Mouse (Mus musculus): ENCODE data around the gene Muc1. TPM values are rescaled to one million over a fixed set of nuclear protein-coding genes. Genes with fewer than 3 reads are reported as not detected.

Muc1 gene
- polyA plus RNA-seq, 1 experiment = 38.3 TPM

- no peak overlapping the region for H3K27ac ChIP-seq (ENCODE audit: control insufficient read depth, insufficient read depth, low read depth, low read length)
- no peaks in the 10 kb centered on the region for H3K36me3 ChIP-seq (ENCODE audit: control insufficient read depth, insufficient read depth, low read length)
- peaks cover 21% of the 10 kb centered on the region for H3K4me1 ChIP-seq (ENCODE audit: control insufficient read depth, insufficient read depth, low read length)
- peak overlapping the region; percentile 77 for H3K4me3 ChIP-seq (ENCODE audit: control insufficient read depth, low read depth, low read length)
- no peaks in the 10 kb centered on the region; the same call in 1 of the 2 replicates for H3K27me3 ChIP-seq (ENCODE audit: control insufficient read depth, insufficient read depth, low read length)
- TF ChIP-seq POLR2A (IDR thresholded peaks at IDR 0.05; ENCODE audit: control insufficient read depth, low read depth, low read length) = no peak
- no peak for TF ChIP-seq CTCF (IDR thresholded peaks at IDR 0.05; ENCODE audit: control insufficient read depth, insufficient read depth, insufficient replicate concordance, low read depth, low read length)
These were observed 16.3 kb downstream of the Muc1 start for GRCm38 (mm10) chr3:89244982-89245687.

DNA sequence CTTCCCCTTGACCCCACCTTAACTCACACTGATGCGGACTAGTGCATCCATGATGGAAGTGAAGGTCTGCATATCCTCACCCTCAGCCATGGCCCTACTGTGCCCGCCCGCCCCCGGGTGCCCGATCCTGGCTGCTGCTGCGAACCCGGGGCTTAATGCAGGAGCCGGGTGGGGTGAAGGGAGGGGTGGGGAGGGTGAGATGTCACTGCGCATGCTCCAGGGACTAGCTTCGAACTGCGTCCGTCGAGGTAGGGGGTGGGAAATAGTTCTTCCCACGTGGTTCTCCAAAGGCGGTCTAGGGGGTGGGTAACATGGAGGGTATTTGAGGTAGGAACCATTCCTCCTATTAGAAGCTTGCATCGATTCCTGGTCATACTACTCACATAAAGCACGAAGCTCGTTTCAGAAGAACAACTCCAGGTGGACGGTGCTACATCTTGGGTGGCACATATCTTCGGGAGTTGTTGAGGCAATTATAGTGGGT lies 16.9 kb downstream of the Muc1 start, which contains the start of gene Krtcap2:
Gene Krtcap2, plus strand, starts transcription at position 279 of the 484 bp plus-strand sequence.
- no peaks in the 10 kb centered on the region for H3K36me3 ChIP-seq (ENCODE audit: control insufficient read depth, insufficient read depth, low read length)
- TF ChIP-seq POLR2A (IDR thresholded peaks at IDR 0.05; ENCODE audit: control insufficient read depth, low read depth, low read length) (no peak), CTCF (IDR thresholded peaks at IDR 0.05; ENCODE audit: control insufficient read depth, insufficient read depth, insufficient replicate concordance, low read depth, low read length) (no peak)
- H3K4me1 ChIP-seq (ENCODE audit: control insufficient read depth, insufficient read depth, low read length) = peaks cover 21% of the 10 kb centered on the region
- H3K27ac ChIP-seq (ENCODE audit: control insufficient read depth, insufficient read depth, low read depth, low read length) = peak within 1 kb of the TSS; percentile 21; the same call in 1 of the 2 replicates
- H3K4me3 ChIP-seq (ENCODE audit: control insufficient read depth, low read depth, low read length) = peak within 1 kb of the TSS; percentile 88
- no peaks in the 10 kb centered on the region; the same call in 1 of the 2 replicates for H3K27me3 ChIP-seq (ENCODE audit: control insufficient read depth, insufficient read depth, low read length)

DNA sequence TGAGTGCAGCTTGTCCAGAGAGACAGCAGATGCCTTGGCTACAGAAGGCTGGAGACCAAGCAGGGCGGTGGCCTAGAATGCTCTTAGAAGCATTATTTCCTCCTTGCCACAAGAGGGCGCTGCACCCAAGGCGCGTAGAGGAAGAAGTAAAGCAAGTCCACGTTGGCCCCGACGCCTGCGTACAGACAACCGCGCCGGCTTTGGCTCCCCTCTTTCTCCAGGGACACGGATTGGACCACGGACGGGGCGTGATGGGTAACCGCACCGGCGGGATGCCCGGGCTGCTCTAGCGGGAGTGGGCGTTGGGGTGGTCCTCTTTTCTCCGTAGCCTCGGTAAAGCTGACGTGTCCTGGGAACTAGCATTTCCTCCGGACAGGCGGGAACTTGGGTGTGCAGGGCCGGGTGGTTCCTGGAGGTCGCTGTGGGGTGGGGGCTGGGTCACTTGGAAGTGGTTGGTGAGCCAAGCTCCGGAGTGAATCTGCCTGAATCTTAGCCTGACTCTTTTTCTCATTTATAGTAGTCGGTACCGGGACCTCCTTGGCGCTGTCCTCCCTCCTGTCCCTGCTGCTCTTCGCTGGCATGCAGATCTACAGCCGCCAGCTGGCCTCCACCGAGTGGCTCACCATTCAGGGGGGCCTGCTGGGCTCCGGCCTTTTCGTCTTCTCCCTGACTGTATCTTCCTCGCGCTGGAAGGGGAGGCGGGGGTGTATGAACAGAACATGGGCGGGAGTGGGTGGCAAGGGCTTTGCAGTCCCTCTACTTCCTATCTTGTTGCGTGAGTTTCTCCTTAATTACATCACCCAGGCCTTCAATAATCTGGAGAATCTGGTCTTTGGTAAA lies 17.6 kb downstream of the Muc1 start, which contains the start of gene Trim46:
Gene Trim46, minus strand, starts transcription at position 49 of the 840 bp plus-strand sequence.
- Histone ChIP-seq H3K27ac (ENCODE audit: control insufficient read depth, insufficient read depth, low read depth, low read length) (peak within 1 kb of the TSS; percentile 21; the same call in 1 of the 2 replicates), H3K4me1 (ENCODE audit: control insufficient read depth, insufficient read depth, low read length) (peaks cover 23% of the 10 kb centered on the region), H3K36me3 (ENCODE audit: control insufficient read depth, insufficient read depth, low read length) (no peaks in the 10 kb centered on the region), H3K4me3 (ENCODE audit: control insufficient read depth, low read depth, low read length) (peak within 1 kb of the TSS; percentile 88), H3K27me3 (ENCODE audit: control insufficient read depth, insufficient read depth, low read length) (no peaks in the 10 kb centered on the region; the same call in 1 of the 2 replicates)
- TF ChIP-seq POLR2A (IDR thresholded peaks at IDR 0.05; ENCODE audit: control insufficient read depth, low read depth, low read length) (peak; percentile 60; the same call in 1 of the 2 replicates), CTCF (IDR thresholded peaks at IDR 0.05; ENCODE audit: control insufficient read depth, insufficient read depth, insufficient replicate concordance, low read depth, low read length) (peak; percentile 99)

DNA sequence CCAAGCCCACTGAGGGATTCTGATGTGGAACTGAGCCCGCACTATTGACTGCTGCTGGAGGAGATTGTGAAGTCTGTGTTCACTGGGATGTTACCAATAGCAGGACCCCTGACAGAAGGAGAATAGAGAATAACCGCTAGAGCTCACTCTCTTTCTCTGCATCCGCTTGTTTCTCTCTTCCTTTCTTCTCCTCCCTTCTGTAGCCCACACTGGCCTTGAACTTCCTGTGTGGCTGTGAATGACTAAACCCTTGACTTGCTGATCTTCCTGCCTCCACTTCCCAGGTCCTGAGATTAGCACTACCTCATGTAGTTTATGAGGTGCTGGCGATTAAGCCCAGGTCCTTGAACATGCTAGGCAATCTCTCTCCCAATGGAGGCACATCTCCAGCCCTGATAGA lies 18.6 kb downstream of the Muc1 start:
- Histone ChIP-seq H3K27ac (ENCODE audit: control insufficient read depth, insufficient read depth, low read depth, low read length) (no peak overlapping the region), H3K4me1 (ENCODE audit: control insufficient read depth, insufficient read depth, low read length) (peaks cover 24% of the 10 kb centered on the region), H3K4me3 (ENCODE audit: control insufficient read depth, low read depth, low read length) (no peak overlapping the region), H3K36me3 (ENCODE audit: control insufficient read depth, insufficient read depth, low read length) (no peaks in the 10 kb centered on the region), H3K27me3 (ENCODE audit: control insufficient read depth, insufficient read depth, low read length) (no peaks in the 10 kb centered on the region; the same call in 1 of the 2 replicates)
- no peak for TF ChIP-seq CTCF (IDR thresholded peaks at IDR 0.05; ENCODE audit: control insufficient read depth, insufficient read depth, insufficient replicate concordance, low read depth, low read length)
- no peak for TF ChIP-seq POLR2A (IDR thresholded peaks at IDR 0.05; ENCODE audit: control insufficient read depth, low read depth, low read length)

DNA sequence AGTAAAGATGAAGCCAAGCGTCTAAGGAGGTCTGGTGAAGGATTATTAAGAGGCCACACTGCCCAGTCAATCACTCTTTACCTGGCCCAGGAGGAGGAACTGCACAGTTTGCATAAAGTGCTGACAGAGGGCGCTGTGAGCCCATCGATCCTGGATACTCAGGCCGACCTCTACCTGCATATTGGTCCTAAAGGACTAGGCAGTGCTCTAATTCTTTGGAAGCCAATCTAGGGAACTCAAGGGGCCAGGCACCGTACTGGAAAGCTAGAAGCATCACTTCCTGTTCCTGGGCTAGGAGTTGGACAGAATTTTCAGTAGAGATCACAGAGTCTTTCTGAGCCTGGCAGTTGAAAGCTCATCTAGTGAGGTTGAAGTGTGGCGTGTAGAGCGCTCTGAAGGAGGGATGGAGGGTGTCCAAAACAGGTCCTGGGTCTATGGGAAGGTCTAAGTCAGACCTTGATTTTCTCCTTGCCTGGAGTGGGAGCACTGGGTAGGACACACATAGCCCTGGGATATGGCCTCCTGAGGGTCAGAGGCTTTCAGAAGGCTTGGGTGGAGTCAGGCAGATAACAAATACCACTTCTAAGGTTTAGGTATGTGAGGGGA lies 21.7 kb downstream of the Muc1 start:
- Histone ChIP-seq H3K27me3 (ENCODE audit: control insufficient read depth, insufficient read depth, low read length) (no peaks in the 10 kb centered on the region), H3K36me3 (ENCODE audit: control insufficient read depth, insufficient read depth, low read length) (no peaks in the 10 kb centered on the region), H3K4me1 (ENCODE audit: control insufficient read depth, insufficient read depth, low read length) (peaks cover 7% of the 10 kb centered on the region), H3K4me3 (ENCODE audit: control insufficient read depth, low read depth, low read length) (no peak overlapping the region), H3K27ac (ENCODE audit: control insufficient read depth, insufficient read depth, low read depth, low read length) (no peak overlapping the region)
- TF ChIP-seq CTCF (IDR thresholded peaks at IDR 0.05; ENCODE audit: control insufficient read depth, insufficient read depth, insufficient replicate concordance, low read depth, low read length) = peak; percentile 58; the same call in 1 of the 2 replicates
- no peak for TF ChIP-seq POLR2A (IDR thresholded peaks at IDR 0.05; ENCODE audit: control insufficient read depth, low read depth, low read length)

GRCm38 (mm10) chr3:89251365-89251895 lies 22.6 kb downstream of the Muc1 start:
- Histone ChIP-seq H3K36me3 (ENCODE audit: control insufficient read depth, insufficient read depth, low read length) (no peaks in the 10 kb centered on the region), H3K27ac (ENCODE audit: control insufficient read depth, insufficient read depth, low read depth, low read length) (no peak overlapping the region), H3K27me3 (ENCODE audit: control insufficient read depth, insufficient read depth, low read length) (no peaks in the 10 kb centered on the region), H3K4me3 (ENCODE audit: control insufficient read depth, low read depth, low read length) (peak overlapping the region; percentile 42), H3K4me1 (ENCODE audit: control insufficient read depth, insufficient read depth, low read length) (peaks cover 6% of the 10 kb centered on the region)
- TF ChIP-seq POLR2A (IDR thresholded peaks at IDR 0.05; ENCODE audit: control insufficient read depth, low read depth, low read length) = no peak
- TF ChIP-seq CTCF (IDR thresholded peaks at IDR 0.05; ENCODE audit: control insufficient read depth, insufficient read depth, insufficient replicate concordance, low read depth, low read length) = no peak

Measured in testis, adult 2 months (tissue).